Mouse (Mus musculus) subcutaneous adipose tissue, adult 2 months (tissue): Measurements from ENCODE around the gene Tomm40l. TPM values are rescaled to one million over a fixed set of nuclear protein-coding genes. Genes with fewer than 3 reads are reported as not detected.

Source experiments
- polyA plus RNA-seq: library from polyadenylated mRNA; depleted of rRNA; stranded (reverse); fragments of >200 nt; gene quantifications from 2 replicates; pipeline ENCODE4 v1.2.3, GENCODE M21; 2012; ENCODE audit warnings: low replicate concordance; rRNA removed

Gene Tomm40l
- 44.5 and 52.7 TPM in 2 replicates for polyA plus RNA-seq

GRCm38 (mm10) chr1:171222238-171223155 lies at the start of gene Tomm40l:
Tomm40l (minus strand) TSS chr1:171222514.

GRCm38 (mm10) chr1:171269848-171270572 lies 47.7 kb upstream of the Tomm40l start, which contains the start of gene B4galt3:
B4galt3 (plus strand) TSS chr1:171270328.

GRCm38 (mm10) chr1:171250680-171251593 lies 28.6 kb upstream of the Tomm40l start, which contains the start of gene Ndufs2:
Ndufs2 (minus strand) TSS chr1:171251388.

GRCm38 (mm10) chr1:171249913-171250600 lies 27.7 kb upstream of the Tomm40l start, which contains the start of gene Adamts4:
Adamts4 (plus strand) TSS chr1:171250421.

GRCm38 (mm10) chr1:171234126-171234525 lies 11.8 kb upstream of the Tomm40l start, which contains the start of gene Fcer1g:
Fcer1g (minus strand) TSS chr1:171234365.

GRCm38 (mm10) chr1:171224857-171225256 lies 2.5 kb upstream of the Tomm40l start, which contains the start of gene Apoa2:
Apoa2 (plus strand) TSS chr1:171225054.

GRCm38 (mm10) chr1:171213801-171214496 lies 8.4 kb downstream of the Tomm40l start, which contains the start of gene Nr1i3:
Nr1i3 (plus strand) TSS chr1:171213970.

GRCm38 (mm10) chr1:171195887-171196397 lies 26.4 kb downstream of the Tomm40l start, which contains the start of gene Pcp4l1:
Pcp4l1 (minus strand) TSS chr1:171196268.

Other genes with a start within 250 kb of the Tomm40l start
- gene Fcgr2b, start 246.0 kb downstream of the Tomm40l start, polyA plus RNA-seq, result 38.9 and 43.1 TPM in 2 replicates
- 1.5 and 5.4 TPM in 2 replicates for gene Fcgr4, start 203.6 kb downstream of the Tomm40l start, polyA plus RNA-seq
- gene Fcgr3, start 157.6 kb downstream of the Tomm40l start, polyA plus RNA-seq, result 35.0 and 43.9 TPM in 2 replicates
- 6.9 and 8.9 TPM in 2 replicates for gene Cfap126, start 108.6 kb downstream of the Tomm40l start, polyA plus RNA-seq
- 312 and 379 TPM in 2 replicates for gene Sdhc, start 71.9 kb downstream of the Tomm40l start, polyA plus RNA-seq
- 5.5 and 11.1 TPM in 2 replicates for gene Mpz, start 71.8 kb downstream of the Tomm40l start, polyA plus RNA-seq
- 5.6 and 108 TPM in 2 replicates for gene Pcp4l1, start 26.2 kb downstream of the Tomm40l start, polyA plus RNA-seq
- gene Nr1i3, start 8.5 kb downstream of the Tomm40l start, polyA plus RNA-seq, result 0.04 and 0.05 TPM in 2 replicates
- 2.0 and 6.4 TPM in 2 replicates for gene Apoa2, start 2.5 kb upstream of the Tomm40l start, polyA plus RNA-seq
- gene Fcer1g, start 11.9 kb upstream of the Tomm40l start, polyA plus RNA-seq, result 88.4 and 215 TPM in 2 replicates
- 3.4 and 17.1 TPM in 2 replicates for gene Adamts4, start 27.9 kb upstream of the Tomm40l start, polyA plus RNA-seq
- gene Ndufs2, start 28.9 kb upstream of the Tomm40l start, polyA plus RNA-seq, result 200 and 214 TPM in 2 replicates
- 35.7 and 84.0 TPM in 2 replicates for gene B4galt3, start 47.8 kb upstream of the Tomm40l start, polyA plus RNA-seq
- gene Ppox, start 58.7 kb upstream of the Tomm40l start, polyA plus RNA-seq, result 62.6 and 104 TPM in 2 replicates
- gene Usp21, start 65.5 kb upstream of the Tomm40l start, polyA plus RNA-seq, result 37.7 and 84.4 TPM in 2 replicates
- gene Ufc1, start 72.5 kb upstream of the Tomm40l start, polyA plus RNA-seq, result 36.2 and 46.1 TPM in 2 replicates
- 42.6 and 67.2 TPM in 2 replicates for gene Dedd, start 106.6 kb upstream of the Tomm40l start, polyA plus RNA-seq
- 54.6 and 76.1 TPM in 2 replicates for gene Nit1, start 123.1 kb upstream of the Tomm40l start, polyA plus RNA-seq
- 18.1 and 21.6 TPM in 2 replicates for gene Pfdn2, start 123.2 kb upstream of the Tomm40l start, polyA plus RNA-seq
- 0.69 and 1.6 TPM in 2 replicates for gene Klhdc9, start 138.3 kb upstream of the Tomm40l start, polyA plus RNA-seq
- 0.75 and 5.6 TPM in 2 replicates for gene Nectin4, start 147.6 kb upstream of the Tomm40l start, polyA plus RNA-seq
- gene Arhgap30, start 166.4 kb upstream of the Tomm40l start, polyA plus RNA-seq, result 6.3 and 10.3 TPM in 2 replicates
- 70.6 and 125 TPM in 2 replicates for gene Usf1, start 188.8 kb upstream of the Tomm40l start, polyA plus RNA-seq
- gene Tstd1, start 196.4 kb upstream of the Tomm40l start, polyA plus RNA-seq, result 1.4 and 2.1 TPM in 2 replicates
- 67.4 and 79.5 TPM in 2 replicates for gene F11r, start 215.0 kb upstream of the Tomm40l start, polyA plus RNA-seq